Mouse (Mus musculus) hindbrain, embryonic 16.5 days (tissue): ENCODE data around the gene Myo1g. TPM values are rescaled to one million over a fixed set of nuclear protein-coding genes. Genes with fewer than 3 reads are reported as not detected.
A peak's percentile ranks its signal among the peaks of the same experiment; 100 is the strongest.
"Not testable (repeated sequence)": the region's sequence is repeated elsewhere in the genome, so short reads cannot be mapped to it uniquely, and the experiment has no call there.

ENCODE experiments used
- ATAC-seq: fragments of 200-750 bp; cut with Nextera tagmentation; 2 replicates; pipeline ENCODE4 v1.8.0; 2017; ENCODE audit warnings: moderate TSS enrichment, moderate library complexity
- H3K27ac ChIP-seq: fragments of 300-500 bp; sonication (generic); 2 replicates; pipeline ENCODE4 v1.5.1; 2014; ENCODE audit warnings: low read depth, mild to moderate bottlenecking, control low read depth, low read length, moderate library complexity
- H3K27me3 ChIP-seq: fragments of 300-500 bp; sonication (generic); replicated peaks from 2 replicates; pipeline ENCODE4 v1.6.1; 2014; ENCODE audit warnings: low read length; ENCODE audit not compliant: control insufficient read depth, insufficient read depth
- H3K36me3 ChIP-seq: fragments of 300-500 bp; sonication (generic); 2 replicates; pipeline ENCODE4 v1.6.1; 2014; ENCODE audit warnings: mild to moderate bottlenecking, low read length, moderate library complexity, mixed read lengths; ENCODE audit not compliant: control insufficient read depth, insufficient read depth
- H3K4me1 ChIP-seq: fragments of 300-500 bp; sonication (generic); 2 replicates; pipeline ENCODE4 v1.6.1; 2014; ENCODE audit warnings: low read depth, low read length; ENCODE audit not compliant: control insufficient read depth, insufficient read depth
- H3K4me2 ChIP-seq: fragments of 300-500 bp; sonication (generic); 2 replicates; pipeline ENCODE4 v1.6.1; 2014; ENCODE audit warnings: mild to moderate bottlenecking, low read length, control low read depth, moderate library complexity
- H3K4me3 ChIP-seq: fragments of 300-500 bp; sonication (generic); 2 replicates; pipeline ENCODE4 v1.5.1; 2014; ENCODE audit warnings: mild to moderate bottlenecking, low read length, control low read depth, moderate library complexity
- H3K9ac ChIP-seq: fragments of 300-500 bp; sonication (generic); 2 replicates; pipeline ENCODE4 v1.6.1; 2014; ENCODE audit warnings: low read depth, mild to moderate bottlenecking, control low read depth, low read length, moderate library complexity
- H3K9me3 ChIP-seq: fragments of 300-500 bp; sonication (generic); 2 replicates; pipeline ENCODE4 v1.6.1; 2014; ENCODE audit warnings: mild to moderate bottlenecking, low read length, moderate library complexity; ENCODE audit not compliant: control insufficient read depth
- WGBS: fragments of 180-500 bp; shearing (Covaris S2); extraction: QIAGEN DNeasy Blood & Tissue Kit; methylation state at CpG from one replicate; pipeline ENCODE4 v1.1.7; 2014; 5-methylcytosine and 5-hydroxymethylcytosine counted together
- polyA plus RNA-seq: library from polyadenylated mRNA; unstranded; fragments of >200 nt; fragmentation: Nextera tagmentation; extraction: Ambion mirVana; gene quantifications from 2 replicates; pipeline ENCODE4 v1.2.1, GENCODE M21; 2015

Gene Myo1g
- polyA plus RNA-seq, 1 experiment from 2014 or later, result 0.35 TPM

- H3K4me1 ChIP-seq, result peaks cover 12% of the 10 kb centered on the region
- no peaks in the 10 kb centered on the region for H3K27me3 ChIP-seq
- H3K9me3 ChIP-seq, result no peaks in the 10 kb centered on the region
- H3K9ac ChIP-seq, result no peak overlapping the region
- H3K4me2 ChIP-seq, result no peak overlapping the region
- WGBS, result 84% methylated on average over 3 of the region's 3 CpGs
- H3K4me3 ChIP-seq, result no peak overlapping the region
- ATAC-seq, result no peak
- no peak overlapping the region for H3K27ac ChIP-seq
- H3K36me3 ChIP-seq, result no peaks in the 10 kb centered on the region
Measured at GRCm38 (mm10) chr11:6544683-6545082, 23.9 kb upstream of the Myo1g start.

- ATAC-seq, result no peak
- Histone ChIP-seq H3K4me1 (peaks cover 10% of the 10 kb centered on the region), H3K27me3 (no peaks in the 10 kb centered on the region), H3K9me3 (no peaks in the 10 kb centered on the region), H3K4me3 (no peak overlapping the region), H3K27ac (no peak overlapping the region), H3K36me3 (peaks cover 7% of the 10 kb centered on the region), H3K4me2 (no peak overlapping the region), H3K9ac (no peak overlapping the region)
- WGBS, result 94% methylated on average over 3 of the region's 3 CpGs
Measured at GRCm38 (mm10) chr11:6530746-6531145, 10.0 kb upstream of the Myo1g start.

GRCm38 (mm10) chr11:6529961-6530360 is 9.2 kb upstream of the Myo1g start:
- H3K27me3 ChIP-seq, result no peaks in the 10 kb centered on the region
- peaks cover 10% of the 10 kb centered on the region for H3K4me1 ChIP-seq
- no peak for ATAC-seq
- no peaks in the 10 kb centered on the region for H3K9me3 ChIP-seq
- H3K4me3 ChIP-seq, result no peak overlapping the region
- H3K36me3 ChIP-seq, result peaks cover 11% of the 10 kb centered on the region
- H3K27ac ChIP-seq, result no peak overlapping the region
- H3K9ac ChIP-seq, result no peak overlapping the region
- 91% methylated on average over 8 of the region's 8 CpGs for WGBS
- H3K4me2 ChIP-seq, result no peak overlapping the region

GRCm38 (mm10) chr11:6528186-6529006 is 7.6 kb upstream of the Myo1g start:
- Histone ChIP-seq H3K4me1 (peaks cover 10% of the 10 kb centered on the region), H3K4me3 (peak overlapping the region; percentile 60), H3K4me2 (peak overlapping the region; percentile 98), H3K27me3 (no peaks in the 10 kb centered on the region), H3K27ac (peak overlapping the region; percentile 77), H3K9me3 (no peaks in the 10 kb centered on the region), H3K9ac (peak overlapping the region; percentile 64), H3K36me3 (peaks cover 15% of the 10 kb centered on the region)
- WGBS, result under 1% methylated on average over 51 of the region's 51 CpGs
- peak; percentile 98 for ATAC-seq

GRCm38 (mm10) chr11:6527256-6528185 is 6.8 kb upstream of the Myo1g start:
- H3K36me3 ChIP-seq, result peaks cover 15% of the 10 kb centered on the region
- H3K27ac ChIP-seq, result peak overlapping the region; percentile 77
- no peaks in the 10 kb centered on the region for H3K9me3 ChIP-seq
- H3K4me1 ChIP-seq, result peaks cover 10% of the 10 kb centered on the region
- H3K9ac ChIP-seq, result peak overlapping the region; percentile 64
- H3K27me3 ChIP-seq, result no peaks in the 10 kb centered on the region
- peak overlapping the region; percentile 60 for H3K4me3 ChIP-seq
- WGBS, result 23% methylated on average over 10 of the region's 10 CpGs
- ATAC-seq, result no peak
- H3K4me2 ChIP-seq, result peak overlapping the region; percentile 98

- peaks cover 10% of the 10 kb centered on the region for H3K4me1 ChIP-seq
- H3K27me3 ChIP-seq, H3K4me3 ChIP-seq, ATAC-seq, H3K9me3 ChIP-seq, H3K9ac ChIP-seq, H3K27ac ChIP-seq: not testable (repeated sequence)
- H3K36me3 ChIP-seq, result peaks cover 15% of the 10 kb centered on the region
- 76% methylated on average over 9 of the region's 16 CpGs for WGBS
- H3K4me2 ChIP-seq, result peak overlapping the region; percentile 98
Measured at GRCm38 (mm10) chr11:6526526-6527255, 5.9 kb upstream of the Myo1g start.

- Histone ChIP-seq H3K4me3 (no peak overlapping the region), H3K27me3 (no peaks in the 10 kb centered on the region), H3K36me3 (peaks cover 15% of the 10 kb centered on the region), H3K27ac (no peak overlapping the region), H3K9ac (no peak overlapping the region), H3K4me1 (peaks cover 10% of the 10 kb centered on the region), H3K4me2 (no peak overlapping the region), H3K9me3 (no peaks in the 10 kb centered on the region)
- no peak for ATAC-seq
- WGBS, result 60% methylated on average over 1 of the region's 1 CpGs
Measured at GRCm38 (mm10) chr11:6525241-6525640, 4.5 kb upstream of the Myo1g start.

GRCm38 (mm10) chr11:6524880-6525238 is 4.1 kb upstream of the Myo1g start:
- Histone ChIP-seq H3K4me2 (no peak overlapping the region), H3K4me1 (peaks cover 10% of the 10 kb centered on the region), H3K27ac (no peak overlapping the region), H3K36me3 (peaks cover 15% of the 10 kb centered on the region), H3K4me3 (no peak overlapping the region), H3K27me3 (no peaks in the 10 kb centered on the region), H3K9me3 (no peaks in the 10 kb centered on the region), H3K9ac (no peak overlapping the region)
- no peak for ATAC-seq
- 87% methylated on average over 4 of the region's 4 CpGs for WGBS
